Mouse (Mus musculus) megakaryocyte, embryonic 14.5 days (primary cell): Measurements from ENCODE around the gene Methig1. TPM values are rescaled to one million over a fixed set of nuclear protein-coding genes. Genes with fewer than 3 reads are reported as not detected.
A peak's percentile ranks its signal among the peaks of the same experiment; 100 is the strongest.
"Not testable (repeated sequence)": the region's sequence is repeated elsewhere in the genome, so short reads cannot be mapped to it uniquely, and the experiment has no call there.

Source experiments
- H3K27me3 ChIP-seq: replicated peaks from 2 replicates; pipeline ENCODE3; 2012; ENCODE audit warnings: inconsistent platforms
- H3K36me3 ChIP-seq: replicated peaks from 2 replicates; pipeline ENCODE3; 2012; ENCODE audit warnings: low read length, inconsistent platforms, mixed read lengths
- H3K4me1 ChIP-seq: 2 replicates; pipeline ENCODE4 v1.6.1; 2012; ENCODE audit warnings: inconsistent platforms
- H3K4me3 ChIP-seq: replicated peaks from 2 replicates; pipeline ENCODE3; 2012; ENCODE audit warnings: moderate library complexity, mild to moderate bottlenecking, inconsistent platforms
- H3K9me3 ChIP-seq: 2 replicates; pipeline ENCODE4 v1.6.1; 2012; ENCODE audit warnings: inconsistent platforms
- FLI1 ChIP-seq: IDR thresholded peaks from 2 replicates; pipeline ENCODE4 v1.6.1; 2012; ENCODE audit warnings: low read length, inconsistent platforms, mixed read lengths
- GATA1 ChIP-seq: IDR thresholded peaks from 3 replicates; pipeline ENCODE4 v1.6.1; 2012; ENCODE audit warnings: mixed read lengths, low read length, inconsistent platforms, borderline replicate concordance
- polyA plus RNA-seq: library from polyadenylated mRNA; stranded (reverse); fragments of >175 nt; gene quantifications from 2 replicates; pipeline ENCODE4 v1.2.3, GENCODE M21; 2012; ENCODE audit warnings: low replicate concordance; ENCODE audit not compliant: insufficient read depth

Gene Methig1
- polyA plus RNA-seq = not detected in 2 replicates

DNA sequence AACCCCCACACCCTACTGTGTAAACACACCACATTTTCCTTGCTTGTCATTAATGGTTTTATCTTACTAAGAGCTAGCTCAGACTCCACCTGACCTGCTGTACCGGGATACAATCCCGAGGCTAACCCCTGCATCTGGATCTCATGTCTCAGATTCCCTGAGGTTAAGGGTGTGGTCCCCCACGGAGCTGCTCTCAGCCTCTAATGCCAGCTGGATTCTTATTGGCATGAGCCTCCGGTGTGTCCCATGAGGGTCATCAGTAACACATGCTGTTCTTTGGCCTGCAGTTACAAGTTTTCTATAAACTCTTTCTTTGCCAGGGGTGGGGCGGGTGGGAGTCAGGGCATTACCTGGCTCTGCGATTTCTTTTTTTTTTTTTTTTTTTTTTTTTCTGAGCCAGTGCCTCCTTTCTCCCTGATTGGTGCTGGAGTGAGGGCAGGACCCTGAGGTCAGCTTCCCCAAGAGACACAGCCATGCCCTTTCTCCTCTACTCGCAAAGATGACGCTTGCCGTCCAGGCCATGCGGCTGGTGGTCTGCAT, at the start of gene Methig1, which contains the start of gene Mettl7a2:
TSS of gene Methig1 (plus strand) at position 439 of the 540 bp plus-strand sequence.
TSS of gene Mettl7a2 (plus strand) at position 490 of the 540 bp plus-strand sequence.
- Histone ChIP-seq H3K9me3 (no peaks in the 10 kb centered on the region), H3K27me3 (peaks cover 24% of the 10 kb centered on the region), H3K4me1 (no peaks in the 10 kb centered on the region), H3K36me3 (no peaks in the 10 kb centered on the region), H3K4me3 (no peak within 1 kb of the TSS)
- TF ChIP-seq GATA1 = no peak
- TF ChIP-seq FLI1 = no peak

DNA sequence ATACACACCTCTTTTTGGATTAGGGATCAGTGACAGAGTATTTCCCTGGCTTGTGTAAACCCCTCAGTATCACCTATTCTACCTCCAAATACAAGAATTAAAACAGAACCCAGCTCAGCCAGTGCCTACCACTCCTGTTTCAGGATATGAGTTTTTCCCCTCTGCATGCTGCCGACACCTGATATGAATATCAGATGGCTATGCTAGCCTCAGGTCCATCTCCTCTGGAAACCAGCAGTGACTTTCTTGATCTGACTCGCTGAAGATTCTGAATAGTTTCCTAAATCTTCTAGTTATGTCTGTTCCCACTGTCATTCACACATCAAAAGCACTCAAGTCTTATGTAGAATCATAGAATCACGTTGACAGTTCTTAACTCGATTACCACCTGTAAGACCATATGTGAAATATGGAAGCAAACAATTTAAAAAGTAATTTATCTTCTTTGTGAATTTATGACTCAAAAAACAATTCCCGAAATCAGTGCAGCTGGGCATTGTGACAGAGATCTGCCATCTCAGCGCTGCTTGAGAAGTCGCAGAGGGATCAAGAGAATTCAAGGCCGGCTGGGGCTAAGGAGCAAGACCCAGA, 49.4 kb upstream of the Methig1 start:
- TF ChIP-seq FLI1 (no peak), GATA1 (no peak)
- peaks cover 11% of the 10 kb centered on the region for H3K27me3 ChIP-seq
- no peaks in the 10 kb centered on the region for H3K36me3 ChIP-seq
- no peak overlapping the region for H3K4me3 ChIP-seq
- H3K9me3 ChIP-seq = peaks cover 8% of the 10 kb centered on the region
- H3K4me1 ChIP-seq = peaks cover 31% of the 10 kb centered on the region

DNA sequence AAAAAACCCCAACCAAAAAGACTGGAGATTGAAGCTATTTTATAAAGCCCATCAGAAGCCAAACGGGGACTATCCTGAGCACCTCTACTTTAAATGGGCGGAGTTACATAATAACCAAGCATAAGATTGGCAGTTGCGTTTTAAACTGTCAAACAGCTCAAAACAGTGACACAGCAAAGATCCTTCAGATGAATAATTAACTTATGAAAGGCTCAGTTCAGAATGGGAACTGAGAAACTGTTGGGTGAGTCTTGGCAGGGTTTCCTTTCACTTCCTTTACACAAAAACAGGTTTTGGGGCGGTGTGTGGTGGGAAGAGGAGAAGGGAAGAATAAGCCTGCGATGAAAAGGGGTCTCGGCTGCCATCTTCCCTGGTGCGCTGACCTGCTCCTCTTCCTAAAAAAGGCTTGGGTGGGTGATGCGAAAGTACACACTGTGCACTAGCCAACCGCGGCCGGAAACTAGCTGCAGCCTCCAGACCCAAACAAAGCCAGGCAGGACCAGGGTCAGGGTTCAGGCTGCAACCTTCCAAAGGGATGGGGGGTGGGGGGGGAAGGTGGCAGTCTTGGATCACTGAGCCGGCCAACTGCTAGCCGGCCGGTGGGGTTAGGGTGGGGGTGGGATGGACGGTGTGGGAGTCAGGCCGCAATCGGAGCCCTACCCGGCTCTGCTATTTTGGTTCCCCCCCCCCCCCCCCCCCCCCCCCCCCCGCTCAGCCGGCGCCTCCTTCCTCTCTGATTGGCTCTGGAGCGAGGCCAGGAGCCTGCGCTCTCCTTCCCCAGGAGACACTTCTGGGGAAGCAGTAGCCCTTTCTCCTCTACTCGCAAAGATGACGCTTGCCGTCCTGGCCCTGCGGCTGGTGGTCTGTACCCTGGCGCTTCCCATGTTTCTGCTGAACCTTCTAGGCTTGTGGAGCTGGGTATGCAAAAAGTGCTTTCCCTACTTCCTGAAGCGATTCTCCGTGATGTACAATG, 48.6 kb upstream of the Methig1 start, which contains the start of gene Mettl7a1:
TSS of gene Mettl7a1 (plus strand) at position 122 of the 973 bp plus-strand sequence.
- TF ChIP-seq FLI1 = no peak
- no peak for TF ChIP-seq GATA1

DNA sequence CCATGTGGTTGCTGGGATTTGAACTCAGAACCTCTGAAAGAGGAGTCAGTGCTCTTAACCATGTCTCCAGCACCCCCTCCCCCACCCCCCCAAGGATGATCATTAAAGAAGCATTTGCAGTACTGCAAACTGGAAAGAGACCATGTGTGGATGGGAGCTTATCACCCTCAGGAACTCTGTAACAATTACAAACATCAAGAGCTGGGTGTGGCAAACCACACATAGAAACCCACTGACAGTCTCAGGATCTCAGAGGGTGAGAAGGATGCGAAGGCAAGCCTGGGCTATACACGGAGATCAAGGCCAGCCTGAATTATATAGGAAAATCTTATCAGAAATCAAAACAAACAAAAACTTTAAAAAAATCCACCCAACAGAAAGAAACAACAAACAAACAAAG, 46.7 kb upstream of the Methig1 start:
- no peaks in the 10 kb centered on the region for H3K36me3 ChIP-seq
- peaks cover 2% of the 10 kb centered on the region for H3K27me3 ChIP-seq
- no peaks in the 10 kb centered on the region for H3K9me3 ChIP-seq
- peaks cover 23% of the 10 kb centered on the region for H3K4me1 ChIP-seq
- H3K4me3 ChIP-seq = no peak overlapping the region
- TF ChIP-seq FLI1 (no peak), GATA1 (no peak)

More for the DNA sequence above, 48.6 kb upstream of the Methig1 start, which contains the start of gene Mettl7a1:
- Histone ChIP-seq H3K36me3 (no peaks in the 10 kb centered on the region), H3K9me3 (0 out of 2 replicates have a peak, but pooled peaks cover under 1% of the 10 kb centered on the region), H3K4me3 (peak within 1 kb of the TSS; percentile 92), H3K4me1 (peaks cover 31% of the 10 kb centered on the region), H3K27me3 (peaks cover 10% of the 10 kb centered on the region)

DNA sequence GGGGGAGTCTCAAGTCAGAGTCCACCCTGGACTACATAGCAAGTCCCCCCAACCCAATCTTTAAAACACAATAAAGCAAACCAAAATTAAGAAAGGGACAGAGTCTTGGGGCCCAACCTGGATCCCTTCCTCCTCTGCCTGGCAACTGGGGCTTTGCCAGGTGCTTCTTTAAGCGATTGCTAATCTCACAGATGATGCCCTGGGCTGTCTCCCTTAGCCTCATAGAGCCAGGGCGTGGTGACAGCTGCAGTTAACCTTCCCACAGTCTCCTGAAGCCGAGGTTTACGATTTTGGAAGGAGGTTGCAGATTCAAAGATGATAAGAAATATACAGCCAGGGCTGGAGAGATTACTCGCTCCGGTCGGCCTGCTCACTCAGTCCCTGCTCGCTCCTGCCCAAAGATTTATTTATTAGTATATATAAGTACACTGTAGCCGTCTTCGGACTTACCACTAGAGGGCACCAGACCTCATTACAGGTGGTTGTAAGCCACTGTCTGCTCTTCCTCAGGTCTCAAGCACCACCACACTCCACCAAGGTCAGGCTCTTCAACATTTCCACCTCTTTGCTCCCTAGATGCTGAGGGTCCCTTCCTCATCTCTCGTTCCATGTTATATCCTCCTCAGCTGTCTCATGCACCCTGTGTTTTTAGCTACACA, 45.4 kb upstream of the Methig1 start:
- H3K4me1 ChIP-seq = peaks cover 33% of the 10 kb centered on the region
- not testable (repeated sequence) for H3K4me3 ChIP-seq, H3K27me3 ChIP-seq, H3K9me3 ChIP-seq, H3K36me3 ChIP-seq

DNA sequence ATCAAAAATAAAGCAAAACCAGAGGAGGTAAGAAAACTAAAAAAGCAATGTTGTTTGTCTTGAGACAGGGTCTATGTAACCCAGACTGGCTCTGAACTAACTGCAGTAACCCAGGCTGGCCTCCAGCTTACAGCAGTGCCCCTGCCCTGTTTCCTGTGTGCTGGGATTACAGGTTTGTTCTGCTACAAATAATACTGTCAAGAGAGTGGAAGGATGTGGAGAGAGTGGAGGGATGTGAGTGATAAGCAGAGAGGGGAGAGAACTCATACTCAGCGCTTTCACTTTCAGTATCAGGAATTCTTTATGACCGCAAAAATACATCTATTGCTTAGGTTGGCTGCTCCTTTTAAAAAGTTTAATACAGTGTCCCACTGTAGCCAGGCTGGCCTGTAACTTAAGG, 40.6 kb upstream of the Methig1 start:
- Histone ChIP-seq H3K4me1 (peaks cover 15% of the 10 kb centered on the region), H3K36me3 (peaks cover 2% of the 10 kb centered on the region), H3K27me3 (no peaks in the 10 kb centered on the region), H3K4me3 (peak overlapping the region; percentile 87), H3K9me3 (peaks cover 7% of the 10 kb centered on the region)
- TF ChIP-seq GATA1 (no peak), FLI1 (no peak)

DNA sequence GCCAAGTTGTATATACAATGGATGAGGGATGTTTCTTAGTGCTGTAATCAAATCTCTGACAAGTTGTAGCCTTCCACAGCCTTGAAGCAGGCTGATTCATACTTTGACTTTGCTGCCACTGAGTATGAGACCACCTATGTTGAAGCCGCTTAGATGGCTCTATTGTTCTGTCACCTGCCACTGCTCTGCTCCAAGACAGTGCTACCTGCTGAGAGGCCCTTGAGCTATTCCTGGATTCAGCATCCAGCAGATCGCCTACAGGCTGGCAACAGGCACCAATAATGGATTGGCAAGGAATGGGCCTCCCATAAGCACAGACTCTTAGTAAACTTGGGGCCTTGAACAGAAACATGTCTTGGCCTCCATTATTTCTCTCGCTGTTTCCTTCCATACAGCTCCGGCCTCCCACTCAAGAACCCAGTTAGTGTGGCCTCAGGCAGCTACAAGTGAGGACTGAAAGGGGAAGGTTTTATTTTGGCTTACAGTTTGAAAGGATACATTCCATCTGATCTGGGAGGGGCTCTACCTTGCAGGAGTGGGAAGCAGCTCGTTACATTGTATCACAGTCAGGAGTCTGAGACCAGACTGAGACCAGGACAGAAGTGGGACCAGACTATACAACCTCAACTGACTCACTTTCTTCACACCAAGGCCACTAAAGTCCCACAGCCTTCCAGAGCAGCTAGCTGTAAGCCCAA, 38.4 kb upstream of the Methig1 start:
- H3K9me3 ChIP-seq = peaks cover 7% of the 10 kb centered on the region
- no peaks in the 10 kb centered on the region for H3K27me3 ChIP-seq
- H3K4me3 ChIP-seq = no peak overlapping the region
- H3K36me3 ChIP-seq = peaks cover 2% of the 10 kb centered on the region
- H3K4me1 ChIP-seq = peaks cover 29% of the 10 kb centered on the region
- TF ChIP-seq FLI1 = no peak
- no peak for TF ChIP-seq GATA1

DNA sequence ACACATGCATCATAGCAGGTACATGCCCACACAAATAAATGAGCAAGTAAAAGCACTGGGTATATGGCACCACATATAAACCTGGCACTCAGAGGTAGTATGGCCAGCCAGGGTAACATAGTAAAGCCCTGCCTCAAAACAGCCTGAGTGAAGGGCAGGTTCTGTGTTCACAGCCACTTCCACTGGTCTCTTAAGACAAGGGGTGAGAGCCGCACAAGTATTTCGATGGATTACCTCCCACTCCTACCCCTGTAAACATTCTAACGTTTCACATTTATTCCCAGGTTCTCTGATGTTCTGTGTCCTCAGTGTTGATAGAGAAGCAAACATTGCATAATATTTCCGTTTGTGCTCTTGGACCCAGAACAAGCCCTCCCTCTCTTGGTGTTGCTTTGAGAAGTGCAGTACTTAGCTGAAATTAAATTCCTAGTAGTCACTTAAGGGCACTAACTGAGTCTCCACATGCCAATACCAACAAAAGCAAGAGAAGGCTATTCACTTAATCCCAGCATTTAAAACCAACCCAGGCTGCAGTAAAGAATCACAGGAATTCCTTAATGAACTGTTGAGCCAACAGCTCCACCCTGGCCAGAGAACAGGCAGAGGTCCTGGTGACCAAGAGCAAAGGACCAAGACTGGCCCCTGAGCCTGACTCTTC, 34.8 kb upstream of the Methig1 start:
- not testable (repeated sequence) for H3K9me3 ChIP-seq, H3K4me3 ChIP-seq, H3K36me3 ChIP-seq, H3K27me3 ChIP-seq
- H3K4me1 ChIP-seq = peaks cover 20% of the 10 kb centered on the region

DNA sequence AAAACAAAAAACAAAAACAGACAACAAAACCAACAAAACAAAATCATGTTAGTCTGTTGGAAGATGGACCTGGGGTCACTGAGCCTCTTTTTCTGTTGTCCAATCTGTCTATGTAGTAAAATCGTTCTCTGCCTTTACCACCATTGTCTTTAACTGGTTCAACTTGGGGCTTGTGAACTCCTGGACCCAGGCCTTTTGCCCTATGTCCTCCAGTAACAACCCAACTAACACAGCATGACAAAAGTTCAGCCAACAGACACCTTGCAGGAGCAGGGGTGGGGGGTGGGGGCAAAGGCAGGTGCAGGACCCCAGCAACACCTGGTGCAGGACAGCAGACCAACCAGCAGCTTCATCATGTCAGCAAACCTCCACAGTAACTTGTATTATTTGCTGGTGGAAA, 33.1 kb upstream of the Methig1 start:
- Histone ChIP-seq H3K4me1 (peaks cover 27% of the 10 kb centered on the region), H3K27me3 (peaks cover 2% of the 10 kb centered on the region), H3K4me3 (no peak overlapping the region), H3K9me3 (peaks cover 1% of the 10 kb centered on the region), H3K36me3 (no peaks in the 10 kb centered on the region)
- TF ChIP-seq FLI1 (no peak), GATA1 (no peak)
